Mouse (Mus musculus): ENCODE measurements at regions not wholly inside any gene's neighbourhood (a gene's known extent, or its start where the extent isn't known, plus 50 kb on each side); places are given as distances from the start of the nearest gene placed in this dataset.

DNA sequence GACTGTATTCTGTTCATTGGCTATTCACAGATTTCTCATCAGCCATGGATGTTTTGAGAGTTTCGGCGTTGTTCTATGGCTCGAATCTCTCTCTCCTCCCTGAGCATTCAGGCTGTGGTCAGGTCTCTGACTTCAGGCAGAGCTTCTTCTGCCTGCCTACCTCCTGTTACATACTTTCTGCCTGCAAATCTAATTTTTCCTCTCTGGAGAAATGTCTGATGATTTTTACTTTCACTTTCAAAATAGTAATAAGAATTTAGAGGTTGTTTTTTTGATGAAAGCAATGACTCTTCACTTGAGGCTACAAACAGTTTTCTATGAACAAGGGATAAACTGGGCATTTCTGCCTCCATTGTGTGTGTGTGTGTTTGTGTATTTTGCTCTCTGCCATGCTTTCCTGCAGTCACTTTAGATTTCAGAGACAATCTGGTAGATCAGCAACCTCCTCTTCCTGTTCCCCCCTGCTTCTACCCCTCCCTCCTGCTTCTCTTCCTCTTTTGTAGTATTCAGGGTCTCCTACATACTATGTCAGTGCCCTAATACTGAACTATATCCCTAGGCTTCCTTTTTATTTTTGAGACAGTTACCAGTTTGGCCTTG, 65.7 kb downstream of the 4933412E24Rik start:
- TF ChIP-seq POLR2A (IDR thresholded peaks at IDR 0.05; ENCODE audit: insufficient read depth, low read depth, low read length): no peak
- no peak for TF ChIP-seq CTCF (IDR thresholded peaks at IDR 0.05)
- no peak for TF ChIP-seq EP300 (IDR thresholded peaks at IDR 0.05; ENCODE audit: insufficient read depth, low read depth, low read length)
